Mouse (Mus musculus) limb, embryonic 13.5 days (tissue): ENCODE measurements around the gene Gm7073. TPM values are rescaled to one million over a fixed set of nuclear protein-coding genes. Genes with fewer than 3 reads are reported as not detected.

Experiments used
- ATAC-seq: fragments of 200-750 bp; cut with Nextera tagmentation; 2 replicates; pipeline ENCODE4 v1.8.0; 2017; ENCODE audit warnings: low read depth, moderate number of reproducible peaks, moderate TSS enrichment; ENCODE audit not compliant: low FRiP score
- H3K27ac ChIP-seq: fragments of 300-500 bp; sonication (generic); 2 replicates; pipeline ENCODE4 v1.5.1; 2015; ENCODE audit warnings: inconsistent platforms, mild to moderate bottlenecking, moderate library complexity
- H3K27me3 ChIP-seq: fragments of 300-500 bp; sonication (generic); 2 replicates; pipeline ENCODE4 v1.6.1; 2015; ENCODE audit warnings: mild to moderate bottlenecking, inconsistent platforms
- H3K36me3 ChIP-seq: fragments of 300-500 bp; sonication (generic); 2 replicates; pipeline ENCODE4 v1.6.1; 2015; ENCODE audit warnings: inconsistent platforms, mild to moderate bottlenecking, moderate library complexity
- H3K4me1 ChIP-seq: fragments of 300-500 bp; sonication (generic); 2 replicates; pipeline ENCODE4 v1.6.1; 2015; ENCODE audit warnings: inconsistent platforms
- H3K4me2 ChIP-seq: fragments of 300-500 bp; sonication (generic); replicated peaks from 2 replicates; pipeline ENCODE4 v1.6.1; 2015; ENCODE audit warnings: inconsistent platforms, mild to moderate bottlenecking, moderate library complexity
- H3K4me3 ChIP-seq: fragments of 300-500 bp; sonication (generic); 2 replicates; pipeline ENCODE4 v1.5.1; 2015; ENCODE audit warnings: moderate library complexity, mild to moderate bottlenecking, inconsistent platforms
- H3K9ac ChIP-seq: fragments of 300-500 bp; sonication (generic); 2 replicates; pipeline ENCODE4 v1.6.1; 2015; ENCODE audit warnings: mild to moderate bottlenecking, inconsistent platforms
- H3K9me3 ChIP-seq: fragments of 300-500 bp; sonication (generic); 2 replicates; pipeline ENCODE4 v1.6.1; 2016; ENCODE audit warnings: inconsistent platforms
- WGBS: fragments of 180-500 bp; shearing (Covaris S2); methylation state at CpG from one replicate; pipeline ENCODE4 v1.1.7; 2015; 5-methylcytosine and 5-hydroxymethylcytosine counted together
- microRNA counts: library from miRNA; unstranded; fragments of <30 nt; microRNA quantifications from one replicate; lab custom pipeline; 2016
- microRNA-seq: library from miRNA; unstranded; fragments of <30 nt; microRNA quantifications from one replicate; pipeline ENCODE4, GENCODE M21; 2016
- polyA plus RNA-seq: library from polyadenylated mRNA; unstranded; fragments of >200 nt; fragmentation: Nextera tagmentation; extraction: Ambion mirVana; gene quantifications from 2 replicates; pipeline ENCODE4 v1.2.1, GENCODE M21; 2015

Gm7073 gene
- polyA plus RNA-seq, 1 experiment from 2014 or later: not detected

GRCm38 (mm10) chrX:60463786-60464185, 75.3 kb downstream of the Gm7073 start:
- Histone ChIP-seq H3K27me3 (no peaks in the 10 kb centered on the region), H3K4me2 (no peak overlapping the region), H3K4me1 (no peaks in the 10 kb centered on the region), H3K4me3 (no peak overlapping the region), H3K36me3 (no peaks in the 10 kb centered on the region), H3K27ac (no peak overlapping the region), H3K9me3 (no peaks in the 10 kb centered on the region), H3K9ac (no peak overlapping the region)
- 12% methylated on average over 2 of the region's 2 CpGs for WGBS
- no peak for ATAC-seq

DNA sequence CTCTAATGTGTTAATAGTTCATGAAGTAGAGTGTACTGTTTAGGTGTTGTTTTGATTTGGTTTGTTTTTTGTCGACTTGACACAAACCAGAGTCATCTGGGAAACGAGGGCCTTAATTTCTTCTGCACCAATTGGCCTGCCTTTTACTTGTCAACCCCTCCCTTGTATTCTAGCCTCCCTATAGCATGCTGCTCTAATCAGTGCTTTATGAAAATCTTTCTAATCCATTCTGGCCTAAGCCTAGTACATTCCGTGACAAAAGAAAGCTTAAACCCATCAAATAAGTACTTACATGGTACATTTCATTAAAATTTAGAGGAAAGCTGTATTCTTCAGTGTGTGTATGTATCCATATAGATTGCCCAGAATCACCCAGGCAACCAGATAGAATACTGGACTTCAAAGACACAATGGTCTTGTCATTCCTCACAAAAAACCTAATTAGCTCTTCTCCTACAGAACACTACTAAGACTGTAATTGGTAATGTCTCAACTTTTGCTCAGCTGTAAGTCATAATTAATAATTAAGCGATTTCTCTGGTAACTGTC, 124.4 kb downstream of the Gm7073 start:
- ATAC-seq: no peak
- Histone ChIP-seq H3K4me2 (no peak overlapping the region), H3K9ac (no peak overlapping the region), H3K27me3 (no peaks in the 10 kb centered on the region), H3K36me3 (no peaks in the 10 kb centered on the region), H3K4me1 (no peaks in the 10 kb centered on the region), H3K9me3 (no peaks in the 10 kb centered on the region), H3K27ac (no peak overlapping the region), H3K4me3 (no peak overlapping the region)
- 57% methylated on average over 4 of the region's 4 CpGs for WGBS

GRCm38 (mm10) chrX:60405681-60406080, 133.4 kb downstream of the Gm7073 start:
- Histone ChIP-seq H3K36me3 (no peaks in the 10 kb centered on the region), H3K4me3 (no peak overlapping the region), H3K27me3 (no peaks in the 10 kb centered on the region; the same call in 1 of the 2 replicates), H3K4me2 (no peak overlapping the region), H3K27ac (no peak overlapping the region), H3K4me1 (no peaks in the 10 kb centered on the region), H3K9me3 (no peaks in the 10 kb centered on the region), H3K9ac (no peak overlapping the region)
- WGBS: 58% methylated on average over 4 of the region's 4 CpGs
- ATAC-seq: no peak

GRCm38 (mm10) chrX:60404668-60405044, 134.4 kb downstream of the Gm7073 start:
- Histone ChIP-seq H3K27me3 (no peaks in the 10 kb centered on the region; the same call in 1 of the 2 replicates), H3K9me3 (no peaks in the 10 kb centered on the region), H3K4me3 (peak overlapping the region; percentile 62), H3K36me3 (no peaks in the 10 kb centered on the region), H3K27ac (peak overlapping the region; percentile 95), H3K4me2 (peak overlapping the region; percentile 45), H3K4me1 (no peaks in the 10 kb centered on the region), H3K9ac (peak overlapping the region; percentile 87)
- WGBS: 10% methylated on average over 17 of the region's 17 CpGs
- ATAC-seq: peak; percentile 95

GRCm38 (mm10) chrX:60403764-60404667, 135.0 kb downstream of the Gm7073 start:
- ATAC-seq: peak; percentile 86
- 22% methylated on average over 38 of the region's 126 CpGs for WGBS
- Histone ChIP-seq H3K9me3 (no peaks in the 10 kb centered on the region), H3K4me1 (no peaks in the 10 kb centered on the region), H3K27ac (peak overlapping the region; percentile 95), H3K4me3 (peak overlapping the region; percentile 62), H3K9ac (peak overlapping the region; percentile 87), H3K4me2 (peak overlapping the region; percentile 70), H3K36me3 (no peaks in the 10 kb centered on the region), H3K27me3 (no peaks in the 10 kb centered on the region; the same call in 1 of the 2 replicates)

GRCm38 (mm10) chrX:60403062-60403763, 135.8 kb downstream of the Gm7073 start:
- Histone ChIP-seq H3K4me1 (no peaks in the 10 kb centered on the region), H3K4me3 (peak overlapping the region; percentile 62), H3K36me3 (no peaks in the 10 kb centered on the region), H3K27ac (no peak overlapping the region), H3K4me2 (peak overlapping the region; percentile 70), H3K27me3 (no peaks in the 10 kb centered on the region; the same call in 1 of the 2 replicates), H3K9me3 (no peaks in the 10 kb centered on the region), H3K9ac (peak overlapping the region; percentile 75)
- ATAC-seq: no peak; the same call in 1 of the 2 replicates
- 21% methylated on average over 41 of the region's 46 CpGs for WGBS

GRCm38 (mm10) chrX:60394292-60394691, 144.8 kb downstream of the Gm7073 start:
- Histone ChIP-seq H3K36me3 (no peaks in the 10 kb centered on the region), H3K4me1 (no peaks in the 10 kb centered on the region), H3K27me3 (no peaks in the 10 kb centered on the region), H3K4me2 (no peak overlapping the region), H3K4me3 (no peak overlapping the region), H3K9me3 (no peaks in the 10 kb centered on the region), H3K27ac (no peak overlapping the region), H3K9ac (no peak overlapping the region)
- no peak for ATAC-seq
- WGBS: 72% methylated on average over 4 of the region's 4 CpGs

- H3K9me3 ChIP-seq: no peaks in the 10 kb centered on the region
- H3K36me3 ChIP-seq: no peaks in the 10 kb centered on the region
- WGBS: 86% methylated on average over 1 of the region's 1 CpGs
- no peak overlapping the region for H3K27ac ChIP-seq
- no peaks in the 10 kb centered on the region for H3K27me3 ChIP-seq
- H3K4me1 ChIP-seq: no peaks in the 10 kb centered on the region
- no peak overlapping the region for H3K4me2 ChIP-seq
- H3K9ac ChIP-seq: no peak overlapping the region
- ATAC-seq: no peak
- H3K4me3 ChIP-seq: no peak overlapping the region
Observed at GRCm38 (mm10) chrX:60386852-60387251, 152.2 kb downstream of the Gm7073 start.

MicroRNAs encoded within 50 kb of the gene (microRNA counts, 519-probe panel; counts per million panel counts)
- microRNA mmu-miR-505 (lab: Ali Mortazavi, UCI): 2,078 counts per million, percentile 27 among the panel's probes with 10 or more counts

Small RNA genes lying within 50 kb of the gene (microRNA-seq; reads per million reads assigned to microRNA genes)
- 74.3 reads per million, percentile 49 among the genes with 10 or more reads in this experiment for gene Mir505

Other genes with a start within 250 kb of the Gm7073 start
- gene Atp11c, start 53.4 kb upstream of the Gm7073 start, polyA plus RNA-seq: 8.1 and 8.8 TPM in 2 replicates